Mouse (Mus musculus): ENCODE measurements around the gene Cfap36. TPM values are rescaled to one million over a fixed set of nuclear protein-coding genes. Genes with fewer than 3 reads are reported as not detected.

Gene Cfap36
- polyA plus RNA-seq, 1 experiment from 2014 or later: 68.5 TPM

GRCm38 (mm10) chr11:29241961-29242360, 5.2 kb downstream of the Cfap36 start:
- no peaks in the 10 kb centered on the region for H3K9me3 ChIP-seq (ENCODE audit: control insufficient read depth, low read length)
- peaks cover 2% of the 10 kb centered on the region; the same call in 1 of the 2 replicates for H3K36me3 ChIP-seq (ENCODE audit: control insufficient read depth, insufficient read depth, low read length)
- WGBS: 80% methylated on average over 4 of the region's 4 CpGs
- H3K27me3 ChIP-seq (ENCODE audit: control insufficient read depth, insufficient read depth, low read length): no peaks in the 10 kb centered on the region
- DNase-seq (ENCODE audit: low spot score): no peak
- peaks cover 4% of the 10 kb centered on the region; the same call in 1 of the 2 replicates for H3K4me1 ChIP-seq (ENCODE audit: control insufficient read depth, insufficient read depth, low read length)
- no peak overlapping the region for H3K27ac ChIP-seq (ENCODE audit: low read depth, low read length)
- no peak overlapping the region for H3K4me2 ChIP-seq (ENCODE audit: low read depth)
- H3K4me3 ChIP-seq (ENCODE audit: low read depth, low read length): no peak overlapping the region
- ATAC-seq (ENCODE audit: insufficient read depth, low FRiP score, low TSS enrichment): no peak
- H3K9ac ChIP-seq (ENCODE audit: low read length): no peak overlapping the region

- WGBS: 97% methylated on average over 1 of the region's 1 CpGs
Observed at GRCm38 (mm10) chr11:29239353-29239752, 7.9 kb downstream of the Cfap36 start.

GRCm38 (mm10) chr11:29238551-29238950, 8.7 kb downstream of the Cfap36 start:
- WGBS: 84% methylated on average over 3 of the region's 3 CpGs
- H3K9me3 ChIP-seq (ENCODE audit: control insufficient read depth, low read length): no peaks in the 10 kb centered on the region
- H3K4me1 ChIP-seq (ENCODE audit: control insufficient read depth, insufficient read depth, low read length): no peaks in the 10 kb centered on the region
- no peak overlapping the region for H3K4me3 ChIP-seq (ENCODE audit: low read depth, low read length)
- no peaks in the 10 kb centered on the region for H3K27me3 ChIP-seq (ENCODE audit: control insufficient read depth, insufficient read depth, low read length)
- H3K27ac ChIP-seq (ENCODE audit: low read depth, low read length): no peak overlapping the region
- DNase-seq (ENCODE audit: low spot score): no peak
- H3K4me2 ChIP-seq (ENCODE audit: low read depth): no peak overlapping the region
- peaks cover 2% of the 10 kb centered on the region; the same call in 1 of the 2 replicates for H3K36me3 ChIP-seq (ENCODE audit: control insufficient read depth, insufficient read depth, low read length)
- no peak overlapping the region for H3K9ac ChIP-seq (ENCODE audit: low read length)
- ATAC-seq (ENCODE audit: insufficient read depth, low FRiP score, low TSS enrichment): no peak

More at GRCm38 (mm10) chr11:29239353-29239752, 7.9 kb downstream of the Cfap36 start:
- no peak overlapping the region for H3K4me3 ChIP-seq (ENCODE audit: low read depth, low read length)
- no peaks in the 10 kb centered on the region for H3K9me3 ChIP-seq (ENCODE audit: control insufficient read depth, low read length)
- H3K36me3 ChIP-seq (ENCODE audit: control insufficient read depth, insufficient read depth, low read length): peaks cover 2% of the 10 kb centered on the region; the same call in 1 of the 2 replicates
- H3K27ac ChIP-seq (ENCODE audit: low read depth, low read length): no peak overlapping the region
- H3K4me1 ChIP-seq (ENCODE audit: control insufficient read depth, insufficient read depth, low read length): no peaks in the 10 kb centered on the region
- DNase-seq (ENCODE audit: low spot score) (no peak), ATAC-seq (ENCODE audit: insufficient read depth, low FRiP score, low TSS enrichment) (no peak)
- no peak overlapping the region for H3K4me2 ChIP-seq (ENCODE audit: low read depth)
- H3K9ac ChIP-seq (ENCODE audit: low read length): no peak overlapping the region
- no peaks in the 10 kb centered on the region for H3K27me3 ChIP-seq (ENCODE audit: control insufficient read depth, insufficient read depth, low read length)

- Histone ChIP-seq H3K4me2 (ENCODE audit: low read depth) (no peak overlapping the region), H3K27me3 (ENCODE audit: control insufficient read depth, insufficient read depth, low read length) (no peaks in the 10 kb centered on the region), H3K9me3 (ENCODE audit: control insufficient read depth, low read length) (no peaks in the 10 kb centered on the region), H3K36me3 (ENCODE audit: control insufficient read depth, insufficient read depth, low read length) (peaks cover 2% of the 10 kb centered on the region; the same call in 1 of the 2 replicates), H3K9ac (ENCODE audit: low read length) (no peak overlapping the region), H3K4me3 (ENCODE audit: low read depth, low read length) (no peak overlapping the region), H3K27ac (ENCODE audit: low read depth, low read length) (no peak overlapping the region), H3K4me1 (ENCODE audit: control insufficient read depth, insufficient read depth, low read length) (no peaks in the 10 kb centered on the region)
- DNase-seq (ENCODE audit: low spot score): no peak
- ATAC-seq (ENCODE audit: insufficient read depth, low FRiP score, low TSS enrichment): no peak
Observed at GRCm38 (mm10) chr11:29238047-29238446, 9.2 kb downstream of the Cfap36 start.

GRCm38 (mm10) chr11:29237364-29237763, 9.8 kb downstream of the Cfap36 start:
- Histone ChIP-seq H3K4me1 (ENCODE audit: control insufficient read depth, insufficient read depth, low read length) (no peaks in the 10 kb centered on the region), H3K27me3 (ENCODE audit: control insufficient read depth, insufficient read depth, low read length) (no peaks in the 10 kb centered on the region), H3K4me2 (ENCODE audit: low read depth) (no peak overlapping the region), H3K9ac (ENCODE audit: low read length) (no peak overlapping the region), H3K27ac (ENCODE audit: low read depth, low read length) (no peak overlapping the region), H3K4me3 (ENCODE audit: low read depth, low read length) (no peak overlapping the region), H3K36me3 (ENCODE audit: control insufficient read depth, insufficient read depth, low read length) (peaks cover 2% of the 10 kb centered on the region; the same call in 1 of the 2 replicates), H3K9me3 (ENCODE audit: control insufficient read depth, low read length) (no peaks in the 10 kb centered on the region)
- DNase-seq (ENCODE audit: low spot score): no peak
- ATAC-seq (ENCODE audit: insufficient read depth, low FRiP score, low TSS enrichment): no peak

- H3K27ac ChIP-seq (ENCODE audit: low read depth, low read length): no peak overlapping the region
- WGBS: 84% methylated on average over 1 of the region's 1 CpGs
- no peaks in the 10 kb centered on the region for H3K27me3 ChIP-seq (ENCODE audit: control insufficient read depth, insufficient read depth, low read length)
- H3K4me1 ChIP-seq (ENCODE audit: control insufficient read depth, insufficient read depth, low read length): no peaks in the 10 kb centered on the region
- H3K9ac ChIP-seq (ENCODE audit: low read length): no peak overlapping the region
- no peak overlapping the region for H3K4me2 ChIP-seq (ENCODE audit: low read depth)
- ATAC-seq (ENCODE audit: insufficient read depth, low FRiP score, low TSS enrichment) (no peak), DNase-seq (ENCODE audit: low spot score) (no peak)
- no peaks in the 10 kb centered on the region for H3K36me3 ChIP-seq (ENCODE audit: control insufficient read depth, insufficient read depth, low read length)
- no peak overlapping the region for H3K4me3 ChIP-seq (ENCODE audit: low read depth, low read length)
- no peaks in the 10 kb centered on the region for H3K9me3 ChIP-seq (ENCODE audit: control insufficient read depth, low read length)
Observed at GRCm38 (mm10) chr11:29233569-29233968, 13.6 kb downstream of the Cfap36 start.

GRCm38 (mm10) chr11:29228957-29229356, 18.3 kb downstream of the Cfap36 start:
- DNase-seq (ENCODE audit: low spot score) (no peak), ATAC-seq (ENCODE audit: insufficient read depth, low FRiP score, low TSS enrichment) (no peak)
- WGBS: 93% methylated on average over 2 of the region's 2 CpGs
- no peak overlapping the region for H3K4me3 ChIP-seq (ENCODE audit: low read depth, low read length)
- no peak overlapping the region for H3K4me2 ChIP-seq (ENCODE audit: low read depth)
- no peaks in the 10 kb centered on the region for H3K27me3 ChIP-seq (ENCODE audit: control insufficient read depth, insufficient read depth, low read length)
- no peak overlapping the region for H3K9ac ChIP-seq (ENCODE audit: low read length)
- no peaks in the 10 kb centered on the region; the same call in 1 of the 2 replicates for H3K36me3 ChIP-seq (ENCODE audit: control insufficient read depth, insufficient read depth, low read length)
- no peaks in the 10 kb centered on the region for H3K4me1 ChIP-seq (ENCODE audit: control insufficient read depth, insufficient read depth, low read length)
- no peaks in the 10 kb centered on the region for H3K9me3 ChIP-seq (ENCODE audit: control insufficient read depth, low read length)
- no peak overlapping the region for H3K27ac ChIP-seq (ENCODE audit: low read depth, low read length)

- ATAC-seq (ENCODE audit: insufficient read depth, low FRiP score, low TSS enrichment): no peak
- H3K27me3 ChIP-seq (ENCODE audit: control insufficient read depth, insufficient read depth, low read length): no peaks in the 10 kb centered on the region
- no peak overlapping the region for H3K27ac ChIP-seq (ENCODE audit: low read depth, low read length)
- no peak overlapping the region for H3K4me2 ChIP-seq (ENCODE audit: low read depth)
- no peak overlapping the region for H3K9ac ChIP-seq (ENCODE audit: low read length)
- H3K9me3 ChIP-seq (ENCODE audit: control insufficient read depth, low read length): no peaks in the 10 kb centered on the region
- no peak overlapping the region for H3K4me3 ChIP-seq (ENCODE audit: low read depth, low read length)
- peaks cover 6% of the 10 kb centered on the region for H3K36me3 ChIP-seq (ENCODE audit: control insufficient read depth, insufficient read depth, low read length)
- DNase-seq (ENCODE audit: low spot score): no peak
- no peaks in the 10 kb centered on the region for H3K4me1 ChIP-seq (ENCODE audit: control insufficient read depth, insufficient read depth, low read length)
- WGBS: 95% methylated on average over 2 of the region's 2 CpGs
Observed at GRCm38 (mm10) chr11:29224754-29225153, 22.5 kb downstream of the Cfap36 start.

- Histone ChIP-seq H3K9ac (ENCODE audit: low read length) (no peak overlapping the region), H3K4me2 (ENCODE audit: low read depth) (no peak overlapping the region), H3K27ac (ENCODE audit: low read depth, low read length) (no peak overlapping the region), H3K36me3 (ENCODE audit: control insufficient read depth, insufficient read depth, low read length) (peaks cover 6% of the 10 kb centered on the region), H3K9me3 (ENCODE audit: control insufficient read depth, low read length) (no peaks in the 10 kb centered on the region), H3K27me3 (ENCODE audit: control insufficient read depth, insufficient read depth, low read length) (no peaks in the 10 kb centered on the region), H3K4me3 (ENCODE audit: low read depth, low read length) (no peak overlapping the region), H3K4me1 (ENCODE audit: control insufficient read depth, insufficient read depth, low read length) (no peaks in the 10 kb centered on the region)
- ATAC-seq (ENCODE audit: insufficient read depth, low FRiP score, low TSS enrichment) (no peak), DNase-seq (ENCODE audit: low spot score) (no peak)
- WGBS: 93% methylated on average over 5 of the region's 5 CpGs
Observed at GRCm38 (mm10) chr11:29222310-29222709, 24.9 kb downstream of the Cfap36 start.

Data from neural tube, embryonic 11.5 days (tissue).